Mouse (Mus musculus) midbrain, embryonic 12.5 days (tissue): Measurements from ENCODE around the gene Bmp6. TPM values are rescaled to one million over a fixed set of nuclear protein-coding genes. Genes with fewer than 3 reads are reported as not detected.

Source experiments
- ATAC-seq: fragments of 200-750 bp; cut with Nextera tagmentation; 2 replicates; pipeline ENCODE4 v1.8.0; 2017; ENCODE audit warnings: low read depth, moderate TSS enrichment, moderate library complexity; ENCODE audit not compliant: low FRiP score
- H3K27ac ChIP-seq: fragments of 300-500 bp; sonication (generic); replicated peaks from 2 replicates; pipeline ENCODE4 v1.5.1; 2016; ENCODE audit warnings: mild to moderate bottlenecking
- H3K27me3 ChIP-seq: fragments of 300-500 bp; sonication (generic); 2 replicates; pipeline ENCODE4 v1.6.1; 2016; ENCODE audit warnings: mild to moderate bottlenecking
- H3K36me3 ChIP-seq: fragments of 300-500 bp; sonication (generic); 2 replicates; pipeline ENCODE4 v1.6.1; 2016
- H3K4me1 ChIP-seq: fragments of 300-500 bp; sonication (generic); 2 replicates; pipeline ENCODE4 v1.6.1; 2016
- H3K4me2 ChIP-seq: fragments of 300-500 bp; sonication (generic); replicated peaks from 2 replicates; pipeline ENCODE4 v1.6.1; 2016; ENCODE audit warnings: mild to moderate bottlenecking, moderate library complexity
- H3K4me3 ChIP-seq: fragments of 300-500 bp; sonication (generic); 2 replicates; pipeline ENCODE4 v1.5.1; 2016; ENCODE audit warnings: mild to moderate bottlenecking
- H3K9ac ChIP-seq: fragments of 300-500 bp; sonication (generic); replicated peaks from 2 replicates; pipeline ENCODE4 v1.6.1; 2016; ENCODE audit warnings: mild to moderate bottlenecking, moderate library complexity
- H3K9me3 ChIP-seq: fragments of 300-500 bp; sonication (generic); 2 replicates; pipeline ENCODE4 v1.6.1; 2016; ENCODE audit warnings: mild to moderate bottlenecking
- WGBS: fragments of 180-500 bp; shearing (Covaris S2); methylation state at CpG from one replicate; pipeline ENCODE4 v1.1.7; 2016; 5-methylcytosine and 5-hydroxymethylcytosine counted together
- polyA plus RNA-seq: library from polyadenylated mRNA; unstranded; fragments of >200 nt; fragmentation: Nextera tagmentation; extraction: Ambion mirVana; gene quantifications from 2 replicates; pipeline ENCODE4 v1.2.1, GENCODE M21; 2016

The Bmp6 gene
- polyA plus RNA-seq, 1 experiment from 2014 or later = 2.5 TPM

GRCm38 (mm10) chr13:38537521-38537920 lies 192.6 kb downstream of the Bmp6 start:
- Histone ChIP-seq H3K36me3 (no peaks in the 10 kb centered on the region), H3K9me3 (no peaks in the 10 kb centered on the region), H3K27ac (no peak overlapping the region), H3K9ac (no peak overlapping the region), H3K27me3 (no peaks in the 10 kb centered on the region), H3K4me2 (no peak overlapping the region), H3K4me1 (no peaks in the 10 kb centered on the region), H3K4me3 (no peak overlapping the region)
- no peak for ATAC-seq

DNA sequence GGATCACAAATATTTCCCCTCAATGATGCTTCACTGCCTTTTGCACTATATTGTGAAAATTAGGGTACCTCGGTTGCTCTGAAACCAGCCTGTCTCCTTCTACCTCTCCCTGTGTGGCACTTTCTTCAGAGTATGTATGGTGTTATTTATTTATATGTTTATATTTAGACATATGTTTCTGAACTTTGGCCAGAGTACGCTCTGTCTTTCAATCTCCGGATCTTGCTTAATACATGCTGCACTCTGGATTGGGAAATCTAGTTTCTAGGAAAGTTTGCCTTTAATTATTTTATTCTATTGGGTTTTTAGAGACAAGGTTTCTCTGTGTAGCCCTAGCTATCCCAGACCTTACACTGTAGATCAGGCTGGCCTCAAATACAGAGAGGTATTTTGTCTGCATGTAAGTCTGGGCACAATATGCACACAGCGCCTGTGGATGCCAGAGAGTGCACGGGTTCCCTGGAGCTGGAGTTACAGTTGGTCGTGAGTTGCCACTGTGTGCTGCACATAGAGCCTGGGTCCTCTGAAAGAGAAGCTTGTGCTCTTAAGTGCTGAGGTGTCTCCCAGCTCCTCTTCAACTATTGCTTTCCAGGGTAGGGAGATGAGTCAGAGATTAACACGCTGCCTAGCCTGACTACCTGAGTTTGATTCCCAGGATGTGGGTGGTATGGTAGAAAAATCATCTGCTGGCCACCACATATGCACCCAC lies 194.4 kb downstream of the Bmp6 start:
- Histone ChIP-seq H3K27ac (no peak overlapping the region), H3K4me1 (no peaks in the 10 kb centered on the region), H3K27me3 (no peaks in the 10 kb centered on the region), H3K4me2 (no peak overlapping the region), H3K9ac (no peak overlapping the region), H3K9me3 (no peaks in the 10 kb centered on the region), H3K4me3 (no peak overlapping the region), H3K36me3 (no peaks in the 10 kb centered on the region)
- WGBS = 85% methylated on average over 7 of the region's 7 CpGs
- no peak for ATAC-seq

DNA sequence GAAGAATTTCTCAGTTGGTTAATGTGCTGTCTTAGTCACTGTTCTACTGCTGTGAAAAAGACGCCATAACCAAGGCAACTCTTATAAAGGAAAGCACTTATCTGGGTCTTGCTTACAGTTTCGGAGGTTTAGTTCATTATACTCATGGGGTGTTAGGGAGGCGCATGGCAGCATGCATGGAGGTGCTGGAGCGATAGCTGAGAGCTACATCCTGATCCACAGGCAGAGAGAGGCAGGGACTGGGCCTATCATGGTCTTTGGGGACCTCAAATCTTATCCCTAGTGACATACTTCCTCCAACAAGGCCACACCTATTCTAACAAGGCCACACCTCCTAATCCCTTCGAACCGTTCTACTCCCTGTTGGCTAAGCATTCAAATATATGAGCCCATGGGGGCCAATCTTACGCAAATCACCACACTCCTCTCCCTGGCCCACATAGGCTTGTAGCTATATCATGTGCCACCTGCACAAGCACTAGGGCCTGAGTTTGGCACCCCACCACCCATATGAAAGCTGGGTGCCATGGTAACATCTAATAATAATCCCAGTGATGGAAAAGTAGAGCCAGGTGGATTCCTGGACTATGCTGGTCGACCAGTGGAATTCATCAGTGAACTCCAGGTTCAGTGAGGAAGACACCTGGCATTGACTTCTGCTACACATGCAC lies 198.7 kb downstream of the Bmp6 start:
- Histone ChIP-seq H3K4me1 (no peaks in the 10 kb centered on the region), H3K36me3 (no peaks in the 10 kb centered on the region), H3K9me3 (no peaks in the 10 kb centered on the region), H3K27me3 (no peaks in the 10 kb centered on the region), H3K9ac (no peak overlapping the region), H3K27ac (no peak overlapping the region), H3K4me3 (no peak overlapping the region), H3K4me2 (no peak overlapping the region)
- WGBS = 78% methylated on average over 8 of the region's 8 CpGs
- no peak for ATAC-seq

- no peak for ATAC-seq
- 87% methylated on average over 8 of the region's 8 CpGs for WGBS
- no peaks in the 10 kb centered on the region for H3K9me3 ChIP-seq
- H3K27ac ChIP-seq = no peak overlapping the region
- H3K4me1 ChIP-seq = no peaks in the 10 kb centered on the region
- no peak overlapping the region for H3K4me3 ChIP-seq
- no peaks in the 10 kb centered on the region for H3K27me3 ChIP-seq
- no peaks in the 10 kb centered on the region for H3K36me3 ChIP-seq
- H3K4me2 ChIP-seq = no peak overlapping the region
- no peak overlapping the region for H3K9ac ChIP-seq
Observed at GRCm38 (mm10) chr13:38544769-38545445, 200.0 kb downstream of the Bmp6 start.

GRCm38 (mm10) chr13:38545460-38545859 lies 200.6 kb downstream of the Bmp6 start:
- H3K4me3 ChIP-seq = no peak overlapping the region
- H3K27ac ChIP-seq = no peak overlapping the region
- H3K9ac ChIP-seq = no peak overlapping the region
- 74% methylated on average over 3 of the region's 3 CpGs for WGBS
- no peaks in the 10 kb centered on the region for H3K36me3 ChIP-seq
- H3K4me2 ChIP-seq = no peak overlapping the region
- H3K27me3 ChIP-seq = no peaks in the 10 kb centered on the region
- no peaks in the 10 kb centered on the region for H3K9me3 ChIP-seq
- H3K4me1 ChIP-seq = no peaks in the 10 kb centered on the region
- ATAC-seq = no peak

DNA sequence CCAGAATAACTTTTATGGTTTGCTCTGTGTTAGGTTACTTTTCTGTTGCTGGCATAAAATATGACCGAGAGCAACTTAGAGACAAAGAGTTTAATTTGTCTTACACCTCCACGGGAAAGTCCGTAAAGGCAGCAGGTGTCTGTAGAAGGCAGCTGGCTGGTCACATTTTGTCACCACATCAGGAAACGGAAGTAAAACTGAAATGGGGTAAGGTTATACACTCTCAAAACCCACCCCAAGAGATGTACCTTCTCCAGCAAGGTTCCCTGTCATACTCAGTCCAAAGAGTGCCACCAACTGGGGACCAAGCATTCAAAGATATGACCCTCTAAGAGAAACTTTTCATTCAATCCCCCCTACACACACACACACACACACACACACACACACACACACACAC lies 201.8 kb downstream of the Bmp6 start:
- Histone ChIP-seq H3K9ac (no peak overlapping the region), H3K4me2 (no peak overlapping the region), H3K27ac (no peak overlapping the region), H3K27me3 (no peaks in the 10 kb centered on the region), H3K36me3 (no peaks in the 10 kb centered on the region), H3K9me3 (no peaks in the 10 kb centered on the region), H3K4me3 (no peak overlapping the region), H3K4me1 (no peaks in the 10 kb centered on the region)
- no peak for ATAC-seq
- WGBS = 87% methylated on average over 4 of the region's 4 CpGs

GRCm38 (mm10) chr13:38547717-38548116 lies 202.8 kb downstream of the Bmp6 start:
- Histone ChIP-seq H3K36me3 (no peaks in the 10 kb centered on the region), H3K27me3 (no peaks in the 10 kb centered on the region), H3K9ac (no peak overlapping the region), H3K4me3 (no peak overlapping the region), H3K4me1 (no peaks in the 10 kb centered on the region), H3K9me3 (no peaks in the 10 kb centered on the region), H3K4me2 (no peak overlapping the region), H3K27ac (no peak overlapping the region)
- 90% methylated on average over 5 of the region's 5 CpGs for WGBS
- no peak for ATAC-seq

DNA sequence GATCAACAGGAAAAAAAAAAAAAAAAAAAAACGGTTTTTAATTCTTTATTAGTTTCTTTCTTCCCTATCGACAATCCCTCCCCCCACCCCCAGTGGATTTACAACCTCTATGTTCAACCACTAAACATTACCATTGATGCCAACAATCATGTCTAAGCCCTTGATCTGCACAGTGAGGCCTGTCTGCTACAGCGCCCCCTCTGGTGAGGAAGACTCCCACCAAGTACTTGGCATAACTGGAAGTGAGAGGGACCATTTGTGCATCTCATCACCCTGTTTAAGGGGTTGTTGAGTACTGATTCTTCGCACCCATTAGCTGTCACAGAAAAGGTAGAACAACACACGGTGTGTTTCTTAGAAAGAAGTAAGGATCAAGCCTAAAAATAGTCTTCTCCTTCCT lies 203.8 kb downstream of the Bmp6 start:
- no peaks in the 10 kb centered on the region for H3K9me3 ChIP-seq
- 77% methylated on average over 5 of the region's 5 CpGs for WGBS
- no peaks in the 10 kb centered on the region for H3K4me1 ChIP-seq
- no peak overlapping the region for H3K4me2 ChIP-seq
- H3K27ac ChIP-seq = no peak overlapping the region
- no peak overlapping the region for H3K9ac ChIP-seq
- no peaks in the 10 kb centered on the region for H3K27me3 ChIP-seq
- no peak for ATAC-seq
- H3K36me3 ChIP-seq = no peaks in the 10 kb centered on the region
- no peak overlapping the region for H3K4me3 ChIP-seq

Other genes with a start within 250 kb of the Bmp6 start
- gene Dsp, start 193.8 kb upstream of the Bmp6 start, polyA plus RNA-seq = 0.51 and 0.66 TPM in 2 replicates
- 34.8 and 37.6 TPM in 2 replicates for gene Snrnp48, start 140.2 kb upstream of the Bmp6 start, polyA plus RNA-seq
- gene Txndc5, start 183.7 kb downstream of the Bmp6 start, polyA plus RNA-seq = 104 and 116 TPM in 2 replicates